Mouse (Mus musculus) heart, embryonic 14.5 days (tissue): ENCODE measurements around the gene Focad. TPM values are rescaled to one million over a fixed set of nuclear protein-coding genes. Genes with fewer than 3 reads are reported as not detected.

Source experiments
- ATAC-seq: fragments of 200-750 bp; cut with Nextera tagmentation; 2 replicates; pipeline ENCODE4 v1.8.0; 2017; ENCODE audit warnings: low read depth, moderate TSS enrichment; ENCODE audit not compliant: insufficient number of reproducible peaks, insufficient read depth, low FRiP score
- H3K27ac ChIP-seq, 2 experiments: fragments of 200-500 bp in 1 of 2; fragments of 300-500 bp in 1 of 2; sonication (generic) in 1 of 2; replicated peaks in 1 of 2; 2 replicates each; pipeline ENCODE4 v1.5.1; 2012 to 2014; ENCODE audit warnings: low read depth in 2 of 2, low read length in 2 of 2, control low read depth in 1 of 2, mild to moderate bottlenecking in 1 of 2, mixed read lengths in 1 of 2; ENCODE audit not compliant: control insufficient read depth in 1 of 2, insufficient read depth in 1 of 2
- H3K27me3 ChIP-seq: fragments of 300-500 bp; sonication (generic); 2 replicates; pipeline ENCODE4 v1.6.1; 2014; ENCODE audit warnings: mild to moderate bottlenecking, low read length, control low read depth; ENCODE audit not compliant: control insufficient read depth, insufficient read depth
- H3K36me3 ChIP-seq: fragments of 300-500 bp; sonication (generic); 2 replicates; pipeline ENCODE4 v1.6.1; 2014; ENCODE audit warnings: mild to moderate bottlenecking, control low read depth, low read length, mixed read lengths; ENCODE audit not compliant: control insufficient read depth, insufficient read depth
- H3K4me1 ChIP-seq, 2 experiments: fragments of 200-500 bp in 1 of 2; fragments of 300-500 bp in 1 of 2; sonication (generic) in 1 of 2; 2 replicates each; pipeline ENCODE4 v1.6.1; 2012 to 2014; ENCODE audit warnings: low read length in 2 of 2, control low read depth in 1 of 2, mixed read lengths in 1 of 2; ENCODE audit not compliant: control insufficient read depth in 2 of 2, insufficient read depth in 2 of 2
- H3K4me2 ChIP-seq: fragments of 300-500 bp; sonication (generic); 2 replicates; pipeline ENCODE4 v1.6.1; 2014; ENCODE audit warnings: mild to moderate bottlenecking, low read length
- H3K4me3 ChIP-seq, 2 experiments: fragments of 200-500 bp in 1 of 2; fragments of 300-500 bp in 1 of 2; sonication (generic) in 1 of 2; 2 replicates each; pipeline ENCODE4 v1.5.1; 2012 to 2014; ENCODE audit warnings: low read length in 2 of 2, mild to moderate bottlenecking in 2 of 2, control low read depth in 1 of 2, low read depth in 1 of 2, moderate library complexity in 1 of 2; ENCODE audit not compliant: control insufficient read depth in 1 of 2, insufficient read depth in 1 of 2
- H3K9ac ChIP-seq: fragments of 300-500 bp; sonication (generic); 2 replicates; pipeline ENCODE4 v1.6.1; 2014; ENCODE audit warnings: mild to moderate bottlenecking, low read length
- H3K9me3 ChIP-seq: fragments of 300-500 bp; sonication (generic); 2 replicates; pipeline ENCODE4 v1.6.1; 2016; ENCODE audit warnings: low read length, control low read depth; ENCODE audit not compliant: control insufficient read depth
- WGBS: fragments of 180-500 bp; shearing (Covaris S2); extraction: QIAGEN DNeasy Blood & Tissue Kit; methylation state at CpG from one replicate; pipeline ENCODE4 v1.1.7; 2014; 5-methylcytosine and 5-hydroxymethylcytosine counted together
- polyA plus RNA-seq: library from polyadenylated mRNA; unstranded; fragments of >200 nt; fragmentation: Nextera tagmentation; extraction: Ambion mirVana; gene quantifications from 2 replicates; pipeline ENCODE4 v1.2.1, GENCODE M21; 2014

Focad gene
- polyA plus RNA-seq, 1 experiment from 2014 or later = 9.8 TPM

DNA sequence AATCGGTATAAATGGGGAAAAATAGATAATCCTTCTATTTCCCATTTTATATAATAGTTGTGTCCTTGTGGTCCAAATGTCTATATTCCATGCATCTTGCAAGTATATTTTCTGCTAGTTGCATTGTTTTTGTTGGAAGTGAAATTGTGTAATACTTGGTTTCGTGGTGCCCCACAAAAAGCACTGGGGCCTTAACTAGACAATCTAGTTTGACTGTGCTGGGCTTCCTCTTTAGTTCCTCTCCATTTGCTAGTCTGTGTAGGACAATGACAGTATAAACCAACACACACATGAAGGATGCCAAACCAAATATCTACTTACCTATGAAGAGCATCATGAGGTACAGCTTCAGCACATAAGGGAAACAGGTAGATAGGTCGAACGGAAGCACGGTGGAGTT, 324.9 kb downstream of the Focad start:
- Histone ChIP-seq H3K4me3 (no peak overlapping the region), H3K4me1 (peaks cover 0 to 5% of the 10 kb centered on the region in 2 experiments; a peak in 1 of 4 replicates), H3K27me3 (no peaks in the 10 kb centered on the region), H3K27ac (no peak overlapping the region), H3K36me3 (no peaks in the 10 kb centered on the region), H3K4me2 (no peak overlapping the region), H3K9ac (no peak overlapping the region), H3K9me3 (no peaks in the 10 kb centered on the region)
- 94% methylated on average over 5 of the region's 5 CpGs for WGBS
- ATAC-seq = no peak

GRCm38 (mm10) chr4:88424563-88424962, 330.1 kb downstream of the Focad start:
- no peak overlapping the region for H3K27ac ChIP-seq
- no peak overlapping the region for H3K4me3 ChIP-seq
- ATAC-seq = no peak
- no peaks in the 10 kb centered on the region for H3K9me3 ChIP-seq
- no peaks in the 10 kb centered on the region for H3K27me3 ChIP-seq
- no peaks in the 10 kb centered on the region for H3K4me1 ChIP-seq
- H3K9ac ChIP-seq = no peak overlapping the region
- H3K36me3 ChIP-seq = no peaks in the 10 kb centered on the region
- no peak overlapping the region for H3K4me2 ChIP-seq

DNA sequence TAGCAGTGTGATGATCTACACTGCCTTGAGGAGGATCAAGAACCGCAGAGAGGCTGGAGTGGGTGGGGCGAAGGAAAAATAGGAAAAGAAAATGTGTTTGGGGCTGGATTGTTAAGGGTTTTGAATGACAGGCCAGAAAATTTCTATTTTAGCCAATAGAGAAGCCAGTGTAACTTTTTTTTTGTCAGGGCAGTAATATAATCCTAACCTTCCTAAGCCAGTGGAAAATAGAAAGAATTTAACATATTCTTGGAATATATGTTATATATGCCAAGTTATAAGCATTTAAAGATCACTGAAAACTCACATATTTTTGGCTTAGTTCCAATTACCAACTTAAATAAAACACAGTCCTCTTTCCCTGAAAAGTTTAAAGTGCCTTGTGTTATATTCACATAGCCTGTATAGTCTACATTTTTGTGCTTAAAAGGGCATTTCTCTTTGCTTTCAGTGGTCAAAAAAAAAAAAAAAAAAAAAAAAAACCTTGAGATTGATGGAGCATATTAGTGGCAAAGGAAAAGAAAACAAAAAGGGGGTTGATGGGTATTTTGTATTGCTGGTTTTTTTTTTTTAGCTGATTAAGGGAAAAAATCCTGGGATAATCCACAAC, 333.3 kb downstream of the Focad start:
- no peaks in the 10 kb centered on the region for H3K9me3 ChIP-seq
- no peak overlapping the region for H3K4me2 ChIP-seq
- no peaks in the 10 kb centered on the region for H3K4me1 ChIP-seq
- ATAC-seq = no peak
- H3K4me3 ChIP-seq = no peak overlapping the region
- H3K27ac ChIP-seq = no peak overlapping the region
- H3K9ac ChIP-seq = no peak overlapping the region
- no peaks in the 10 kb centered on the region for H3K36me3 ChIP-seq
- WGBS = 84% methylated on average over 2 of the region's 2 CpGs
- no peaks in the 10 kb centered on the region for H3K27me3 ChIP-seq

DNA sequence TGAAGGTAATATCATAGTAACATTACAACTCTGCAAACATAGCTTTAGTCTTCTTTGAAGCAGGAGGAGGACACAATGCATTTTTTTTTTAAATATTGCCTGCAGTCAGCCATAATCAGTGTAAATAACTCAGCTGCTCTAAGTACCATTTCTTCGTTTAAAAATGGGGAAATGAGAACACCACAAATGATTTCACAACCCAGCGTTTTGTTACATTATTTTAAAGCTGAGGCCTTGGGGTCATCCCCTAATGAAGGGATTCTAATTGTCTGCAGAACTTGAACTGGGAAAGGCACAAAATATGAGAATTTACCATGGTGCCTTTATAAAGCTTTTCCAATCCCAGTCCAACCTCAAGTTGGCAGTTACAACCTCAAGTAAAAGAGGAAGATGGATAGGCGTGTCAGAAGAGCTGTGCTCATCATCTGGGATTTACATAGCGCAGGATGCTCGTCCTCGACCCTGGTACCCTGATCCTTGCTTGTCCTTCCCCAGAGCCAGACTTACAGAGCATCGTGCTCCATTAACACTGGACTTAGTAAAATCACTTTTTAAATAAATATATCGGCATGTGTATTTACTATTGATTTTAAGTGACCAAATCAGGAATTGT, 338.1 kb downstream of the Focad start:
- 83% methylated on average over 8 of the region's 8 CpGs for WGBS
- no peaks in the 10 kb centered on the region for H3K27me3 ChIP-seq
- no peaks in the 10 kb centered on the region for H3K4me1 ChIP-seq
- no peak overlapping the region for H3K4me3 ChIP-seq
- H3K36me3 ChIP-seq = no peaks in the 10 kb centered on the region
- no peaks in the 10 kb centered on the region for H3K9me3 ChIP-seq
- no peak overlapping the region for H3K9ac ChIP-seq
- H3K27ac ChIP-seq = no peak overlapping the region
- H3K4me2 ChIP-seq = no peak overlapping the region
- no peak for ATAC-seq

GRCm38 (mm10) chr4:88436593-88437165, 342.2 kb downstream of the Focad start:
- WGBS = 89% methylated on average over 6 of the region's 6 CpGs
- H3K4me1 ChIP-seq = peaks cover 6 to 17% of the 10 kb centered on the region in 2 experiments; a peak in 2 of 4 replicates
- no peak overlapping the region for H3K27ac ChIP-seq
- H3K4me2 ChIP-seq = no peak overlapping the region
- H3K4me3 ChIP-seq = no peak overlapping the region
- no peak overlapping the region for H3K9ac ChIP-seq
- no peaks in the 10 kb centered on the region for H3K27me3 ChIP-seq
- no peak for ATAC-seq
- no peaks in the 10 kb centered on the region for H3K36me3 ChIP-seq
- no peaks in the 10 kb centered on the region for H3K9me3 ChIP-seq

GRCm38 (mm10) chr4:88437166-88437565, 342.7 kb downstream of the Focad start:
- Histone ChIP-seq H3K4me1 (peaks cover 6 to 17% of the 10 kb centered on the region in 2 experiments; a peak in 2 of 4 replicates), H3K4me2 (no peak overlapping the region), H3K27ac (no peak overlapping the region), H3K9me3 (no peaks in the 10 kb centered on the region), H3K36me3 (no peaks in the 10 kb centered on the region), H3K9ac (no peak overlapping the region), H3K4me3 (no peak overlapping the region), H3K27me3 (no peaks in the 10 kb centered on the region)
- ATAC-seq = no peak
- 78% methylated on average over 3 of the region's 3 CpGs for WGBS

- Histone ChIP-seq H3K4me3 (peak overlapping the region in 1 of 2 experiments; percentile 46; a peak in 1 of 4 replicates), H3K4me1 (peaks cover 6 to 17% of the 10 kb centered on the region in 2 experiments; a peak in 2 of 4 replicates), H3K9me3 (no peaks in the 10 kb centered on the region), H3K9ac (no peak overlapping the region; the same call in 1 of the 2 replicates), H3K36me3 (no peaks in the 10 kb centered on the region), H3K27ac (no peak overlapping the region), H3K4me2 (peak overlapping the region; percentile 71), H3K27me3 (no peaks in the 10 kb centered on the region)
- WGBS = 35% methylated on average over 2 of the region's 2 CpGs
- no peak for ATAC-seq
Observed at GRCm38 (mm10) chr4:88437917-88438316, 343.5 kb downstream of the Focad start.
